Mouse (Mus musculus) liver, postnatal 0 days (tissue): Measurements from ENCODE around the gene Mamdc4.

Source experiments
- CTCF ChIP-seq: sonication (generic); IDR thresholded peaks from 2 replicates; pipeline ENCODE4 v1.5.1; 2016; ENCODE audit warnings: antibody characterized with exemption, low read depth
- EP300 ChIP-seq: IDR thresholded peaks from 2 replicates; pipeline ENCODE4 v1.6.1; 2016; ENCODE audit warnings: antibody characterized with exemption, low read depth, mild to moderate bottlenecking

- no peak for TF ChIP-seq CTCF
- TF ChIP-seq EP300: no peak
Observed at GRCm38 (mm10) chr2:25584152-25584551, 9.5 kb upstream of the Mamdc4 start.
